Mouse (Mus musculus): Measurements from ENCODE around the gene Lrrc28.

Lrrc28 gene

DNA sequence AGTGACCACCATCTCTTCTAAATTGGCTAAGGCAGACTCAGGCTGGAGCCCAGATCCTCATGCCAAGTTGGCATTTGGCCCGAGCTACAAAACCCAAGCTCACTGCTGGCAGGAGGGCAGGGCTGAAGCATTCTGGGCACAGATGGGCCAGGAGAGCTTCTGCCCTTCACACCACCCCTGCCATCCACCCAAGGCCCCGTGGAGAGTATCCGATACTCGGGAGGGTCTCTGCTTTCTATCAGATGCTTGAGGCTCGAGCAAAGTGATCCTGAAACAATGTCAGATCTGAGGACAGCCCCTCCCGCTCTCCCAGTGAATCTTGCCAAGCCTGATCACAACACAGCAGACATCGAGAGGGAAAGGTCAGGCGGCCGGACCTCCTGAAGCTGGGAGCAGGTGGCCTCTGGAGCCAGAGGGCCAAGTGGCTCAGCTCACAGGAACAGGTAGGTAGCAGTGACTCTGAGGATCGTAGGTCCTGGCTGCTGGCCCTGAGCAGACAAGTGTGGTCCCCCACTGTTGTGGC is 157.1 kb downstream of the Lrrc28 start:
- peak in 1 of 2 experiments; percentile 42 for DNase-seq (ENCODE audit: low spot score in 2 of 2)

DNA sequence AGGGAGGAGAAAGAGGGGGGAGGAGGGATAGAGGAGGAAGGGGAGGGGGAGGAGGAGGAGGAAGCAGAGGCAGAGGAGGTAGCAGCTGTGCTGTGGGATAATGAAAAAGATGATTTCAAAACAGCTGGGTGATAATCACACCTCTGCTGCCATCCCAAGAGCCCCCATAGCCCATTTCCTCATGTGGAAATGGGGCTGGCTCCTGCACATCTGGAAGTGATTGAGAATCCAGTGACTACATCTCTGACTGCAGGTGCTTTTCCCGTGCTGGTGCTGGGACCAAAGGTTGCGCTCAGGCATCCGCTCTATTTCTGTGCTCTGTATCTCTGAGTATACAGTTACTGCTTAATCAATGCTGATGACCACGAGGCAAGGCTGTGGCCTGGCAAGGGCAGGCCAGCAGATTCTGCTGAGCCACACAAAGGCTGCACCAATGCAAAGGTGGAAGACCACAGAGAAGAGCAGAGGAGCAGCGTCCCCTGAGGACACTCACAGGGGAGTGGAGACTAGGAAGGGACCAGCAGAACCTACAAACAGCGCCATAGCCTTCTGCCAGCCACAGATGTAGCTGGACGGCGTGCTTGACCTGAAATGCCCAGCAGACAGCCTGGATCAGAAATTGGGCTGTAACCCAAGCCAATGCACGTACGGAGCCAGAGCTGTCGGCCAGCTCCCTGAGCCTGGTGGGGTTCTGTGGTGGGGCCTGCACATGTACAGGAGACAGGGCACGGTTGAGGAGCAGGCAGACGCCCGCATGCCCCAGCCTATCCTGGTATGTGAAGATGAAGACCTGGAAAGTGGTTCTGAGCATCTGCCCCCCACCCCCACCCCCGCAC is 157.9 kb downstream of the Lrrc28 start:
- DNase-seq (ENCODE audit: low spot score in 2 of 2): no peak

DNA sequence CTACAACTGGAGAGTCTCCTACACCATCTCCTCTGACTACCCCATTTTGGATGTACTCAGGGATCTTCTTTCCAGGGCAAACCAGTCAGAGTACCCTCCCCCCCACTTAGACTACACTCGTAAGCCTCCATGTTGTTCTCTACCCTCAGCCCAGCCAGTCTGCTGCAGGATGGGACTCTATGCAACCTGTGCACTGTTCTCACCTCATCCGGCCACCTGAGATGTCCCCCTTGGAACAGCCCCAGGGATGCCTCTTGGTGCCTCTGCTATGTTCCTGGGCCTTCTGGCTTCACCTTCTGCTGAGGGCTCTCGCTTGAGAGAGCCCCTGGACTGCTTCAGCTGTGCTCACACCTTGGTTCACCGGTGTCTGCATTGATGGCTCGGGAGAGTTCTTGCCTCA is 158.7 kb downstream of the Lrrc28 start:
- DNase-seq (ENCODE audit: low spot score in 2 of 2): no peak

DNA sequence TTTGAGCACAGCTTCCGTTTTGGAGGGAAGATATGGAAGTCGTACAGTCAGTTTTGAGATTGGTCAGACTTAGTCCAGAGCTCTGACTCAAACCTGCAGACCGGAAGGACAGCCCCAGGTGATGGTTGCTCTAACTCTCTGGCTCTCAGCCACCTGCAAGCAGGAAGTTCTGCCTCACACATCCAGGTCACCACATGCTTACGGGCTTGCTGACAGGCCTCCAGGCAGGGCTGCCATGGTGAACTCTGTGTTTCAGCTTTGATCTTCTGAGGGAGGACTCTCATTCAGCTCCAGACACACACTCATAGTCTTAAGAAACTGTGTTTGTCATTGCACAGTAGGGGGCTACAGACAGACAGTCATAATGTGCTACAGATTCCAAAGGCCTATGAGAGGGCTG is 161.4 kb downstream of the Lrrc28 start:
- no peak for DNase-seq (ENCODE audit: low spot score in 2 of 2)

DNA sequence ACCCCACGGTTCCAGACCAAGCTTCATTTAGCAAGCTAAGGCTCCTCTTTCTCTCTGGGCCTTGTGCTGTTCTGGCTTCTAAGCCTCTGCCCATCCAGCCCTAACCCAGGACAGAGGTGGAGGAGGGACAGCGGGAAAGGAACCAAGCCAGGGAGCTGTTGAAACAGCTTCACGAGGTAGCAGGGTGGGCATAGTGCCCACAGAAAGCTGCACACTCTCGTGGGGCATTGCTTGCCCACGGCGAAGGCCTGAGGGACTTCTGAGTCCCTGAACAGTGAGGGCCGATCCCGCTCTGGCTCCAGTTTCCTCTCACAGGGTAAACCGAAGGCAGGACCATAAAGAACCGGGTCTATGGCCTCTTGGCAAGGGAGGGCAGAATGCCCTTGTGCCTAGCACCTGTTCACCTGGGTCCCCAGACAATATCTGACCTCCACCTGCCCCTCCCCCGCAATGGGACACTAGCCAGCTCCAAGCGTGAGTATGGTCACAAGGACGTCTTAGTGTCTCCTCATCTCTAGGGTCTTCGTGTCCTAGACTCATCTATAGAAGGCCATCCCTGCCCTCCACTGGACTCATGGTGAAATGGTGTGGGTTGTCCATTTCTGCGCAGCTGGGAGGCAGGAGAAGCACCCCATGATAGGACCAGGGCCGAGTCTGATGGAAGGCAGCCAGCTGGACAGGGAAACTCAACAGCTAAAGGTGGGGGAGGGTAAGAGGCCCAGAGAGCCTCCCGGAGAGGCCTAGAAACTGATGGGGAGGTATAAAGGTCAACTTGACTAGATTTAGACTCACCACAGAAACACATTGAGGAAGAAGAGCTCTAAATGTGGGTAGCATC is 165.3 kb downstream of the Lrrc28 start:
- no peak for DNase-seq (ENCODE audit: low spot score in 2 of 2)

DNA sequence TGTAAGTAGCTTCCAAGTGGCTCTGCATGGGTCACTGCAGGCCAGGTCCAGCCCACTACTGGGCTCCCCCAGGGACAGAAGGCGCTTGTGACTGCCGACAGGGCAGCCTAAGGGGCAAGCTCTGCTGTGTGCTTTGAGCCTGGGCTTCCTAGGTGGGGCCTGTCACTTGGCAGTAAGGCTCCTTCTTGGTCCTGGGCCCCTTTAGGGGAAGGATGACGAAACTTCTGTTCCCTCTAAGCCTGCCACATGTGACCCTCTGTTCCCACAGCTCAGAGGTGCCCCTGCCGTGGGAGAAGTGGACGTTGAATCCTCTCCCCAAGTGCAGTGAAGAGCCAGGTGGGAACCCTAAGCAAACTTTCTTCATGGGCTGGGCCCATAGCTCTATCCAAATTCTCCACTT is 165.9 kb downstream of the Lrrc28 start:
- no peak for DNase-seq (ENCODE audit: low spot score in 2 of 2)

DNA sequence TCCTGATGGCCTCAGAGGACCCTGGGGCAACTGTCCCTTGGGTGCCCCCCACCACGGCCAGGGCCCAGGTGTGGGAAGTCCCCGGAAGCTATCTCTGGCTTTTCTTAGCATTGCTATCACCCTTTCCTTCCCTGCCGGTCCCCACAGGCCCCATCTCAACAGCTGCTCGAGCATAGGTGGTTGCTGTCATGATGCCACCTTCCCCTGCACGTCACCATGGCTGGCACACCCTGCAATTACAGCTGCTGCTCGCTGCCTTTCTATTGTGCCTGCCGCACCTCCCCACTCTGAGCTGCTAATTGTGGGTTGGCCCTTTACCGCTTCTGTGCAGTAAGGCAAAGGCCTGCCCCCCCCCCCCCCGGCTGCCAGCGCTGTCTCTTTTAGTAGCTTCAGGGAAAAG is 167.1 kb downstream of the Lrrc28 start:
- DNase-seq (ENCODE audit: low spot score in 2 of 2): peak in 1 of 2 experiments; percentile 68

DNA sequence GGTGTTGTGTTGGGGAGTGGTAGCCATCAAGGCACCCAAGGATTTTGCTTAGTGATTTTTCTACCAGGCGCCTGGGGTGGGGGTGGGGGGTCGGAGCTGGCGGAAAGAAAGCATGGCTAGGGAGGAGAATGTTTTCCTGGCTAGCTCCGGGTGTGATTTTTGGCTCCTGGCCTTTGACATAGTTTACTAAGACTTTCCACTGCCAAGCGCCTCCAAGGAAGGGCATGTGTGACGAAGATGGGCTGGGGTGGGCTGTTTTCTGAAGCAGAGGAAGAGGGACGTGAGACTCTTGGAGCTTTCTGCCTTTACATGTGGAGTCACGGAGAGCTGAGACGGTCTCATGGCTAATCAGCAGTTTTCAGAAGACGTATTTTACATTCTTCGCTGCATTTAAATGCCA is 173.8 kb downstream of the Lrrc28 start:
- no peak for DNase-seq (ENCODE audit: low spot score in 2 of 2)

DNA sequence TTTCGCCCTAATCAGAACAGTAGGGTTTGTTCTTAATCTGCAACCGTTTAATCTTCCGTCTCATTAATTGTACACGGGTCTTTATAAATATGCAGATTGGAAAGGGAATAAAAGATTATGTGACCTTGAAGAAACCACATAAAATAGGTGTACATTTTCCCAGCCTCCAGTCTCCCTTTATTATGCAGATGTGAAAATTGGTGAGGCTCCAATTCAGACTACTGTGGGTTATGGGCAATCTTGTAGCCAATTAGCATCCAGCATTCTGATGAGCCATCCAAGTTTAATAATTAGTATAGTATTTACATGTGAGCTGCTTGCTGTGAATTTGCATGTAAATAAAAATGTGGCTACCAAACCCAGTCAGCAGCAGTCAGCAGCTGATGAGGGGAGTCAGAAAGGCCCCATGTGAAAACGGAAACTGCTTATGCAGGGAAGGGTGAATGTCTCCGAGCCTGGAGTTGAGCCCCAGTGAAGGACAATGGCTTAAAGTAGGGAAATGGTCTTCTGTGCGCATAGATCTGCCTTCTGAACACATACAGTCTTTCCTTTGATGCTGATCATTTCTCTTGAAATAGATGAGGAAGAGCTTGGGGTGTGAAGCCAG is 176.2 kb downstream of the Lrrc28 start:
- DNase-seq (ENCODE audit: low spot score in 2 of 2): no peak

DNA sequence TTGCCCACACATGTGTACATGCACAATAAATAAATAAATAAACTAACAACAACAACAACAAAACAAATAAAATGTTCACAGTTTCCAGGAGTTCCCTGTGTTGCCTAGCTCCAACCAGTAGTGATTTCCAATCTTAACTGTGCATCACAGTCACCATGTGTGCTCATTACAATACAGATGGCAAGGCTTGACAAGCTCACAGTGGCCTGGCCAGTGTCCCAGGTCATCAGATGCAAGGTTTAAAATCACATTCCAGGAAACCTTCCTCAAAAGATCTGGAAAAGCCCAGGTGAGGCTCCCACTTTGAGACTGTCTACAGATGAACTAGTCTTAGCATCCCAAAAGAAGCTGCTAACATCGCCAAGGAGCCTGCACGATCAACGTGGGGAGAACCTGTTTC is 176.9 kb downstream of the Lrrc28 start:
- DNase-seq (ENCODE audit: low spot score in 2 of 2): no peak

DNA sequence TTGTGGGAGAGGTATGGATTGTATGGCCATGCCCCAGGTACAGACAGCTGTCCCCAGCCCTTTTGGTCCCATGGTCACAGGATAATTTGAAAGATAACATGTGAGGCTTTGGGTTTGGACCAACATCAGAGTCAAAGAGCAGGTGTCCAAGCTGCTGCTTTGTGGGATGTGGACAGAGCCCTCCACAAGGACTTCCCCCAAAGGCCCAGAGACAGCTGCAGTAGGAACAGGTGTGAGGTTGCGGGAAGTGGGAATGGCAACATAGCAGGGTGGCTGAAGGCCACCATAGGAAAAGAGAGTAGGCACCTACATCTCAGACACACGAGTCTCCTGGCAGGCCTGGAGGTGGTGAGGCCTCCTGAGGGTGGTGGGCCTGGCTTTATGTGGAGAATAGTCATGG is 178.7 kb downstream of the Lrrc28 start:
- no peak for DNase-seq (ENCODE audit: low spot score in 2 of 2)

DNA sequence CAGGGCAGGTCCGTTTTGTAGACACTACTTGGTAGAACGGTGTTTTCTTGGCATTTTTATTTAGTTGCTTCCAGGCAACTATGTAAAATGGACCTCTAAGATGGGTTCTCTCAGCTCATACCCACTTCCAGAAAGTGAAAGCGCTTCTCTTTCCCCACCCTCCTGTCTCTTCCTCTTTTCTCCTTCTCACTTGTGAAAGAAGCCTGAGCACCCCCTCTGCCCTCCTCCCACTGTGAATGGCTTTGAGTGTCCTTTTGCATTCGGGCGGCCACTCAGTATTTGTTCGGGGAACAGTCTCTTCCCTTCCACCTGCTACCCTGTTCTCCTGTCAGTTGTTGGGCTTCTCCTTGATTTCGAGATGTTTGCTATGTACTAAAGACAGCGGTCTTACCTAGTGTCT is 180.4 kb downstream of the Lrrc28 start:
- no peak for DNase-seq (ENCODE audit: low spot score in 2 of 2)

DNA sequence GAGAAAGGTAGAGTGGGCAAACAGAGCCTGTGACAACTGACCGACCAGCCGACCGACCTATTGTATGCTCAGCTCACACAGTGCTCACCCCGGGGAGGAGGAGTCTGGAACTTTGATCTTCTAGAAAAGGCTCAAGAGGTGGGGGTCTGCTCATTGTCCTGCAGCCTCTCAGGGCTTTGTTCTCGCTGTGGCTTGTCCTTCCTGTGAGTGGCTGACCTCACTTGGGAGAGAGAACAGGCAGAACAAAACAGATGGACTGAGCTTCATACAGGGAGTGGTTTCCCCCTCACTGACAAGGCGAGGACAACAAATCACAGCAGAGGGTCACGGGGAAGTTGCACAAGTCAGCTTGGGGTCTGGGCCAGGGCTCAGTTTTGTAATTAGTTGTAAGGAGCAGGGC is 181.5 kb downstream of the Lrrc28 start:
- no peak for DNase-seq (ENCODE audit: low spot score in 2 of 2)

Data from left cerebral cortex, adult 9 months (tissue).